Mouse (Mus musculus) layer of hippocampus, adult 8-10 months (tissue): ENCODE measurements around the gene Yipf3. TPM values are rescaled to one million over a fixed set of nuclear protein-coding genes. Genes with fewer than 3 reads are reported as not detected.

Experiments used
- DNase-seq, 2 experiments: peaks; one replicate each; pipeline ENCODE4 v3.0.0; 2022; ENCODE audit warnings: low spot score in 2 of 2
- microRNA-seq, 2 experiments: library from miRNA; unstranded; fragments of <30 nt; microRNA quantifications; one replicate each; pipeline ENCODE4 v1.2.0; 2022
- total RNA-seq, 4 experiments: library from RNA; stranded (reverse); gene quantifications; 2 replicates each; pipeline ENCODE4 v1.2.4; 2022

Yipf3 gene
- total RNA-seq, 4 experiments from 2014 or later: 78.5 to 96.9 (median 84.1) TPM

GRCm38 (mm10) chr17:46283140-46283539 is 35.3 kb downstream of the Yipf3 start:
- DNase-seq: no peak

GRCm38 (mm10) chr17:46283911-46284310 is 36.0 kb downstream of the Yipf3 start:
- no peak for DNase-seq

- DNase-seq: no peak
Observed at GRCm38 (mm10) chr17:46284653-46285052, 36.8 kb downstream of the Yipf3 start.

GRCm38 (mm10) chr17:46285407-46285806 is 37.5 kb downstream of the Yipf3 start:
- DNase-seq: no peak

- DNase-seq: no peak
Observed at GRCm38 (mm10) chr17:46287678-46288095, 39.8 kb downstream of the Yipf3 start.

- DNase-seq: no peak
Observed at GRCm38 (mm10) chr17:46296601-46297000, 48.7 kb downstream of the Yipf3 start.

GRCm38 (mm10) chr17:46297028-46297363 is 49.1 kb downstream of the Yipf3 start:
- DNase-seq: no peak

- peak in 1 of 2 experiments; percentile 55 for DNase-seq
Observed at GRCm38 (mm10) chr17:46297364-46298219, 49.7 kb downstream of the Yipf3 start, which contains the start of gene Dlk2. TSS of gene Dlk2 (plus strand) at chr17:46297421.

- peak; percentile 73 to 84 for DNase-seq
Observed at GRCm38 (mm10) chr17:46298220-46298913, 50.5 kb downstream of the Yipf3 start.

- DNase-seq: no peak
Observed at GRCm38 (mm10) chr17:46301892-46302291, 54.0 kb downstream of the Yipf3 start.

Small RNA genes within 50 kb of the gene (microRNA-seq; reads per million reads assigned to microRNA genes)
- 0 reads per million in 2 experiments for gene Mir693

Other genes starting within 250 kb of the Yipf3 start
- gene Vegfa, start 215.7 kb upstream of the Yipf3 start, total RNA-seq: 100 to 1,000 TPM in 1 of 4 experiments, 10 to 100 TPM in 3; 63.6 to 104 (median 78.2) TPM
- gene Mrps18a, start 137.1 kb upstream of the Yipf3 start, total RNA-seq: 10 to 100 TPM; 87.2 to 94.3 (median 90.5) TPM
- 10 to 100 TPM; 24.8 to 32.8 (median 28.2) TPM for gene Rsph9, start 103.9 kb upstream of the Yipf3 start, total RNA-seq
- gene Mad2l1bp, start 94.5 kb upstream of the Yipf3 start, total RNA-seq: 10 to 100 TPM in 3 of 4 experiments, 1 to 10 TPM in 1; 10.0 to 12.4 (median 10.3) TPM
- gene Gtpbp2, start 87.0 kb upstream of the Yipf3 start, total RNA-seq: 100 to 1,000 TPM; 114 to 165 (median 136) TPM
- gene Polh, start 45.4 kb upstream of the Yipf3 start, total RNA-seq: 1 to 10 TPM; 6.6 to 7.7 (median 6.9) TPM
- 10 to 100 TPM; 39.5 to 54.2 (median 46.8) TPM for gene Xpo5, start 45.3 kb upstream of the Yipf3 start, total RNA-seq
- gene Polr1c, start within 50 bp of the Yipf3 start, total RNA-seq: 10 to 100 TPM; 35.5 to 42.5 (median 39.4) TPM
- 10 to 100 TPM; 55.1 to 62.2 (median 58.1) TPM for gene Lrrc73, start 5.5 kb downstream of the Yipf3 start, total RNA-seq
- gene Tjap1, start 34.9 kb downstream of the Yipf3 start, total RNA-seq: 10 to 100 TPM; 38.3 to 60.4 (median 48.0) TPM
- 10 to 100 TPM; 41.3 to 51.6 (median 41.8) TPM for gene Dlk2, start 49.3 kb downstream of the Yipf3 start, total RNA-seq
- gene Abcc10, start 80.3 kb downstream of the Yipf3 start, total RNA-seq: 10 to 100 TPM in 2 of 4 experiments, 1 to 10 TPM in 2; 9.8 to 12.0 (median 10.0) TPM
- gene Zfp318, start 135.7 kb downstream of the Yipf3 start, total RNA-seq: 10 to 100 TPM; 58.6 to 65.2 (median 62.2) TPM
- 1 to 10 TPM; 3.9 to 7.1 (median 4.2) TPM for gene Crip3, start 180.8 kb downstream of the Yipf3 start, total RNA-seq
- gene Slc22a7, start 190.4 kb downstream of the Yipf3 start, total RNA-seq: 1 to 10 TPM in 1 of 4 experiments, under 1 TPM in 3; 0.23 to 1.2 (median 0.84) TPM
- 100 to 1,000 TPM; 101 to 124 (median 111) TPM for gene Ttbk1, start 239.6 kb downstream of the Yipf3 start, total RNA-seq
- gene Dnph1, start 248.6 kb downstream of the Yipf3 start, total RNA-seq: 1 to 10 TPM; 4.1 to 7.5 (median 6.0) TPM